Mouse (Mus musculus) stomach, postnatal 0 days (tissue): ENCODE data around the gene Hepacam.

Experiments used
- CTCF ChIP-seq: IDR thresholded peaks from 2 replicates; pipeline ENCODE4 v1.5.1; 2016; ENCODE audit warnings: antibody characterized with exemption, low read depth, mild to moderate bottlenecking, moderate library complexity
- EP300 ChIP-seq: optimal IDR thresholded peaks from 2 replicates; pipeline ENCODE3; 2016; ENCODE audit warnings: antibody characterized with exemption

- TF ChIP-seq CTCF (peak; percentile 82), EP300 (no peak)
These were observed 37.7 kb upstream of the Hepacam start for GRCm38 (mm10) chr9:37329456-37329855.
